Mouse (Mus musculus): ENCODE data around the gene Zbtb48. TPM values are rescaled to one million over a fixed set of nuclear protein-coding genes. Genes with fewer than 3 reads are reported as not detected.

Gene Zbtb48
- 6.2 and 6.5 TPM in 2 replicates for polyA plus RNA-seq (2021; fragmentation: Nextera tagmentation)
- long read RNA-seq, experiment 1, transcript Zbtb48-201 (11 exons, 2,218 nt): major isoform, 29 of 70 reads
- long read RNA-seq, experiment 1, partial matches to known transcripts: 10 of 70 reads
- long read RNA-seq, experiment 1, other reads (novel, unspliced or antisense): 30 of 70 reads
- long read RNA-seq, experiment 2, partial matches to known transcripts: 0 of 7 reads
- long read RNA-seq, experiment 2, other reads (novel, unspliced or antisense): 4 of 7 reads

GRCm38 (mm10) chr4:152027524-152027923 is at the start of gene Zbtb48:
TSS of gene Zbtb48 (minus strand) at chr4:152027671.

GRCm38 (mm10) chr4:152072121-152072601 is 44.7 kb upstream of the Zbtb48 start, which contains the start of gene Plekhg5:
TSS of gene Plekhg5 (plus strand) at chr4:152072498.

GRCm38 (mm10) chr4:152038985-152039830 is 11.7 kb upstream of the Zbtb48 start, which contains the start of gene Nol9:
TSS of gene Nol9 (plus strand) at chr4:152039321.

DNA sequence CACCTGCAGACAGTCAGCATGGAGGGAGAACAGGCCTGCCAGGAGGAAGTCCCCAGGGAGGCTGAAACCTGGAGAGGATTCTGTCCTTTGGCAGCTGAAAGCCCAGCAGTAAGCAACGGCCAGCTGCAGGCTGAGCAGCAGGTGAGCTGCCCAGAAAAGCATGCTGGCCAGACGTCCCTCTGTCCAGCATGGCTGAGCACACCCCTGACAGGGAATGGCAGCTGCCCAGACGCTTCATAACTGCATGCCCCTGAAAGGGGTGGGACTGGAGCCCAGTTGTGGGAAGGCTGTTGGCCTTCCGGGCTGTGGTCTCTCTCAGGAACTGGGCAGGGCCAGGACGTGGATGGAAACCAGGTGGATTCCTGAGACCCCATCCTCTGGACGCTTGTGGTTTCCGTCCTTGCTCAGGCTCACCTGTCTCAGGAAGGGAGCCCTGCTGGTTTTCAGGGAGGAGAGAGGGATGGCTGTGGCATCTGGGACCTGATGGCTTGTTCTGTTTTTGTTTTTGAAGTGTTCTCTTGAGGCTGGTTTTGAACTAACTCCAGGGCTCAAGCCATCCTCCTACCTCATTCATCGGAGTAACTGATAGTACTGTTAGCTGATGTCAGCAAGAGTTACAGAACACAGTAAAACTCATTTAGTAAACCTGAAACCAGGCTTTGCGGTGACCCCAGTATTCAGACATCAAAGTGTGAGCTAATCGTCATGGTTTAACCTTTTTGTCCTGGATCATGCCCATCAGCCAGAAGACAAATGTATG is 10.9 kb upstream of the Zbtb48 start, which contains the start of gene Tas1r1:
TSS of gene Tas1r1 (minus strand) at position 344 of the 760 bp plus-strand sequence.

GRCm38 (mm10) chr4:152008622-152009075 is 18.8 kb downstream of the Zbtb48 start, which contains the start of gene Klhl21:
TSS of gene Klhl21 (plus strand) at chr4:152008803.

DNA sequence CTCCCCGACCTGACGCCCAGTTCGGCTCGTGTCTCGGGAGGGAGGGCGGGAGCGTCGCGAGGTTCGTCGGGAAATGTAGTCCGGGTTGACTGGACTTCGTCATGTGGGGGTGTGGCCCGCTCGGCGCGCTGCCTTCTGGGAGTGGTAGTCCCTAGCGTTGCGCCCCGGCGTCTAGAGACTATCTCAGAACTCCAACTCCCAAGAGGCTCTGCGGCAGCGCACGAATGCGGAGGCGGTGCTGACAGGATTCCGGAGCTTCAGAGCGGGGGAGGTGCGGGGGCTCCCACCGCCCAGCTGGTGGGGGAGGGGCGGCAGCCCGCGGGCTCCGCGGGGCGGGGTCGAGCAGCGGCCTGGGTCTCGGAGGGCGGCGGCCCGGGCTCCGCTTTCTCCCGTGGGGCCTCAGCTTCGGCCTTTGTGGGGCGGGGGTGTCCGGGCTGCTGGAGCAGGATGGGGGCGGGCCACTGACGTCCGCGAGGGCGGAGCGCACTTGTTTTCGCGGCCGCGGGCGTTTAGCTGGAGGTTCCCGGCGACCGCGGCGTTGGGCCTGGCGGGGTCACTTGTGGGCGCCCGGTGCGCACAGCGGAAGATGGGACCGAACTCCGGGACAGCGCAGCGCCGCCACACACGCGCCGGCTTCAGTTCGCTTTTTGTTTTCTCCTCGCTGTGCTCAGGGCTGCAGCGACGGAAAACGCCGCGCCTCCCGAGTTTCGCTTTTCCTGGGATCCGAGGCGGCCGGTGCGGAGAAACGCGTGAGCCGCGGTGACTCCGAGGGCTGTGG is 31.1 kb downstream of the Zbtb48 start, which contains the start of gene Phf13:
TSS of gene Phf13 (minus strand) at position 86 of the 778 bp plus-strand sequence.

DNA sequence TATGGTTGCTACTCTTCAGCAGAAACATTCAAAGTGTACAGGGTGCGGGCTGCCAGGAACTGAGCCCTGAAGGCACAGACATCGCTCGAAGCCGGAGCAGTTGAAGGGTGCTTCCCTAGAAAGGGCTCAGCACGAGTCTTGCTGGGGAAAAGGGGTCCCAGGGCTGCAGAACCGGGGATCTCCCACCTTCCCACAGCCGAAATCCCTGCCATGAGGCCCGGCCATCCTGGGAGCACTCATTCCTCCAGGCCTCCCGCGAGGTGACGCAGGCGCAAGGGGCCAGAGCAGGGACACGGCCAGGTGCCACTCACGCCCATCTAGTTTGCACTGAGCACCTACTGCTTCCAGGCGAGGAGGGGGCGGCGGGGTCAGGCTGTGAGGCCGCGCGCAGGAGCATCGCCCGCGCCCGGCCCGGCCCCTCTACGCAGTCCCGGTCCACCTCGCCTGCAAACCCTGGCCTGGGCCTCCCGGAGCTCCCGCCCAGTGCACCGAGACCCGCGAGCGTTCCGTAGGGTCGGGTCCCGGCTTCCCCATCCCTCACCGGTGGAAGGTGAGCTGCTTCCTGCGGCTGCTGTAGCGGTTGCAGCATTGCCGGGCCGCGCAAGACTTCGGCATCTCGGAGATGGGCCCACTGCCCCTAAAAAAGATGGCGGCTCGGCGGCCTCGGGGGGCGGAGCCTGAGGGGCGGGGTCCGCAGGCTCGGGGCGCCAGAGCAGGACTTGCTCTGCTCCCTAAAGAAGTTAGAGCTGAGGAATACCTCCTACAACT is 38.9 kb downstream of the Zbtb48 start, which contains the start of gene Thap3:
TSS of gene Thap3 (minus strand) at position 656 of the 768 bp plus-strand sequence.

Other genes starting within 250 kb of the Zbtb48 start
- gene Camta1, start 165.8 kb downstream of the Zbtb48 start, polyA plus RNA-seq (2021; fragmentation: Nextera tagmentation): 121 and 188 TPM in 2 replicates
- gene Dnajc11, start 94.0 kb downstream of the Zbtb48 start, polyA plus RNA-seq (2021; fragmentation: Nextera tagmentation): 31.5 and 39.2 TPM in 2 replicates
- 18.2 and 24.9 TPM in 2 replicates for gene Thap3, start 38.7 kb downstream of the Zbtb48 start, polyA plus RNA-seq (2021; fragmentation: Nextera tagmentation)
- gene Phf13, start 31.4 kb downstream of the Zbtb48 start, polyA plus RNA-seq (2021; fragmentation: Nextera tagmentation): 5.4 and 8.9 TPM in 2 replicates
- gene Klhl21, start 18.9 kb downstream of the Zbtb48 start, polyA plus RNA-seq (2021; fragmentation: Nextera tagmentation): 4.2 and 9.0 TPM in 2 replicates
- gene Tas1r1, start 10.9 kb upstream of the Zbtb48 start, polyA plus RNA-seq (2021; fragmentation: Nextera tagmentation): 0.11 and 0.15 TPM in 2 replicates
- 5.2 and 9.1 TPM in 2 replicates for gene Nol9, start 11.7 kb upstream of the Zbtb48 start, polyA plus RNA-seq (2021; fragmentation: Nextera tagmentation)
- gene Plekhg5, start 44.8 kb upstream of the Zbtb48 start, polyA plus RNA-seq (2021; fragmentation: Nextera tagmentation): 10.1 and 17.7 TPM in 2 replicates
- 0.10 and 0.37 TPM in 2 replicates for gene Tnfrsf25, start 88.3 kb upstream of the Zbtb48 start, polyA plus RNA-seq (2021; fragmentation: Nextera tagmentation)
- gene Espn, start 124.7 kb upstream of the Zbtb48 start, polyA plus RNA-seq (2021; fragmentation: Nextera tagmentation): 0.93 and 2.0 TPM in 2 replicates
- not detected in 2 replicates for gene Hes2, start 131.2 kb upstream of the Zbtb48 start, polyA plus RNA-seq (2021; fragmentation: Nextera tagmentation)
- gene Acot7, start 150.5 kb upstream of the Zbtb48 start, polyA plus RNA-seq (2021; fragmentation: Nextera tagmentation): 310 and 366 TPM in 2 replicates
- gene Gpr153, start 246.6 kb upstream of the Zbtb48 start, polyA plus RNA-seq (2021; fragmentation: Nextera tagmentation): 2.4 and 6.7 TPM in 2 replicates